8 mouse cellular contexts compared by ENCODE assay signal in genomic region chr4:8238560-8239305, GRCm38 (mm10). TPM values are rescaled to one million over a fixed set of nuclear protein-coding genes. Genes with fewer than 3 reads are reported as not detected.
DNase-seq lines count a peak whose midpoint lies in the region; ATAC-seq and TF ChIP-seq lines count a peak whose summit lies in the region.

Gene Car8 (minus strand): TSS chr4:8239041.

- WGBS in embryonic facial prominence, embryonic 14.5 days = under 1% methylated on average over 44 of the region's 49 CpGs
- under 1% methylated on average over 48 of the region's 49 CpGs for WGBS in heart, embryonic 16.5 days
- WGBS in lung, embryonic 14.5 days = under 1% methylated on average over 49 of the region's 49 CpGs

- H3K4me1 ChIP-seq in megakaryocyte, embryonic 14.5 days = peaks cover 15% of the 10 kb centered on the region
- H3K4me1 ChIP-seq in embryonic facial prominence, embryonic 14.5 days (ENCODE audit: control insufficient read depth, insufficient read depth, low read length) = no peaks in the 10 kb centered on the region
- peaks cover 3% of the 10 kb centered on the region; the same call in 1 of the 2 replicates for H3K4me1 ChIP-seq in heart, embryonic 16.5 days (ENCODE audit: control insufficient read depth, insufficient read depth, low read length)
- H3K4me1 ChIP-seq in lung, embryonic 14.5 days (ENCODE audit: insufficient read depth) = no peaks in the 10 kb centered on the region

- no peaks in the 10 kb centered on the region for H3K9me3 ChIP-seq in megakaryocyte, embryonic 14.5 days
- no peaks in the 10 kb centered on the region for H3K9me3 ChIP-seq in embryonic facial prominence, embryonic 14.5 days (ENCODE audit: control insufficient read depth, low read length)
- H3K9me3 ChIP-seq in heart, embryonic 16.5 days (replicated peaks; ENCODE audit: control insufficient read depth, low read length) = no peaks in the 10 kb centered on the region
- H3K9me3 ChIP-seq in lung, embryonic 14.5 days (ENCODE audit: low read depth, low read length) = no peaks in the 10 kb centered on the region

- no peak for TF ChIP-seq CTCF in lung, embryonic 14.5 days (IDR thresholded peaks at IDR 0.05; ENCODE audit: low read depth)

- no peaks in the 10 kb centered on the region for H3K36me3 ChIP-seq in megakaryocyte, embryonic 14.5 days (replicated peaks; ENCODE audit: low read length)
- no peaks in the 10 kb centered on the region for H3K36me3 ChIP-seq in embryonic facial prominence, embryonic 14.5 days (ENCODE audit: control insufficient read depth, insufficient read depth, low read length)
- no peaks in the 10 kb centered on the region for H3K36me3 ChIP-seq in heart, embryonic 16.5 days (ENCODE audit: control insufficient read depth, insufficient read depth)
- H3K36me3 ChIP-seq in lung, embryonic 14.5 days (ENCODE audit: insufficient read depth) = no peaks in the 10 kb centered on the region

- H3K27ac ChIP-seq in embryonic facial prominence, embryonic 14.5 days (replicated peaks; ENCODE audit: low read depth, low read length) = no peak within 1 kb of the TSS
- 0 out of 2 replicates have a peak within 1 kb of the TSS, but pooled peaks have one; percentile 11 for H3K27ac ChIP-seq in heart, embryonic 16.5 days (ENCODE audit: low read length)
- H3K27ac ChIP-seq in lung, embryonic 14.5 days (ENCODE audit: low read depth) = no peak within 1 kb of the TSS

- peak within 1 kb of the TSS; percentile 95 for H3K4me3 ChIP-seq in megakaryocyte, embryonic 14.5 days (replicated peaks)
- peak within 1 kb of the TSS; percentile 65 for H3K4me3 ChIP-seq in embryonic facial prominence, embryonic 14.5 days (ENCODE audit: low read depth, low read length)
- peak within 1 kb of the TSS; percentile 86 for H3K4me3 ChIP-seq in heart, embryonic 16.5 days (ENCODE audit: low read length)
- peak within 1 kb of the TSS; percentile 58 for H3K4me3 ChIP-seq in lung, embryonic 14.5 days (ENCODE audit: low read depth, low read length)

- no peak; the same call in 1 of the 2 replicates for ATAC-seq in megakaryocyte, adult 5-6 weeks (ENCODE audit: poor library complexity, severe bottlenecking)
- peak; percentile 93 for ATAC-seq in embryonic facial prominence, embryonic 14.5 days (ENCODE audit: low read depth)
- peak; percentile 94 for ATAC-seq in heart, embryonic 16.5 days (replicated peaks; ENCODE audit: extremely low read depth, insufficient read depth, low FRiP score)
- ATAC-seq in lung, embryonic 14.5 days (ENCODE audit: insufficient read depth) = peak; percentile 84

- H3K4me2 ChIP-seq in embryonic facial prominence, embryonic 14.5 days (ENCODE audit: low read depth, low read length) = peak within 1 kb of the TSS; percentile 100
- H3K4me2 ChIP-seq in heart, embryonic 16.5 days (ENCODE audit: low read depth, low read length) = peak within 1 kb of the TSS; percentile 99
- H3K4me2 ChIP-seq in lung, embryonic 14.5 days = peak within 1 kb of the TSS; percentile 97

- H3K27me3 ChIP-seq in megakaryocyte, embryonic 14.5 days (replicated peaks) = peaks cover 18% of the 10 kb centered on the region
- H3K27me3 ChIP-seq in embryonic facial prominence, embryonic 14.5 days (replicated peaks; ENCODE audit: control insufficient read depth, insufficient read depth, low read length) = no peaks in the 10 kb centered on the region
- H3K27me3 ChIP-seq in heart, embryonic 16.5 days (ENCODE audit: control insufficient read depth, insufficient read depth, low read length) = no peaks in the 10 kb centered on the region
- H3K27me3 ChIP-seq in lung, embryonic 14.5 days (ENCODE audit: insufficient read depth, low read length) = 0 out of 2 replicates have a peak, but pooled peaks cover 5% of the 10 kb centered on the region

- peak within 1 kb of the TSS; percentile 65 for H3K9ac ChIP-seq in embryonic facial prominence, embryonic 14.5 days (ENCODE audit: low read depth, low read length)
- peak within 1 kb of the TSS; percentile 87 for H3K9ac ChIP-seq in heart, embryonic 16.5 days (ENCODE audit: low read length)
- H3K9ac ChIP-seq in lung, embryonic 14.5 days = peak within 1 kb of the TSS; percentile 55

- peak; percentile 77 for DNase-seq in embryonic facial prominence, embryonic 14.5 days (ENCODE audit: low spot score)
- peak; percentile 71 for DNase-seq in kidney, postnatal 10 days
- peak; percentile 69 for DNase-seq in lung, embryonic 14.5 days
- peak; percentile 21 for DNase-seq in retina, postnatal 7 days (ENCODE audit: low read depth, low spot score)
- DNase-seq in c-Kit-positive CD71-positive TER-119-positive erythroid progenitor cells, embryonic 14.5 days (ENCODE audit: low spot score) = no peak

RNA-seq across cellular contexts. Expression of gene Car8, which starts in this region (rescaled TPM):
- not detected in 2 replicates for polyA plus RNA-seq in megakaryocyte, embryonic 14.5 days (2012; ENCODE audit: insufficient read depth, low replicate concordance)
- 0.27 TPM in 1 of 2 replicates, not detected in the other for total RNA-seq in megakaryocyte, adult 5-6 weeks (2015)
- not detected in 2 replicates for total RNA-seq in megakaryocyte, adult 5-6 weeks (2017)
- 3.5 and 4.5 TPM in 2 replicates for polyA plus RNA-seq in embryonic facial prominence, embryonic 14.5 days (2014; fragmentation: Nextera tagmentation; extraction: Ambion mirVana)
- polyA plus RNA-seq in heart, embryonic 16.5 days (2015; fragmentation: Nextera tagmentation; extraction: Ambion mirVana) = 12.0 and 12.9 TPM in 2 replicates
- 7.4 and 7.7 TPM in 2 replicates for polyA plus RNA-seq in lung, embryonic 14.5 days (2014; fragmentation: Nextera tagmentation; extraction: Ambion mirVana)
